Mouse (Mus musculus) G1E (cell line): ENCODE data around the gene Psmg1.
"Not testable (repeated sequence)": the region's sequence is repeated elsewhere in the genome, so short reads cannot be mapped to it uniquely, and the experiment has no call there.

Experiments used
- CTCF ChIP-seq: IDR thresholded peaks from 2 replicates; pipeline ENCODE4 v1.5.1; 2012; ENCODE audit warnings: low read depth, low read length, inconsistent platforms, mixed read lengths
- GATA1 ChIP-seq: IDR thresholded peaks from 2 replicates; pipeline ENCODE4 v1.6.1; 2012; ENCODE audit warnings: borderline replicate concordance, low read length, inconsistent platforms, mixed read lengths
- GATA2 ChIP-seq: IDR thresholded peaks from 2 replicates; pipeline ENCODE4 v1.6.1; 2012; ENCODE audit warnings: low read depth, low read length, inconsistent platforms, borderline replicate concordance
- POLR2AphosphoS5 ChIP-seq: IDR thresholded peaks from 2 replicates; pipeline ENCODE4 v1.6.1; 2012; ENCODE audit warnings: low read depth, low read length, inconsistent platforms; ENCODE audit not compliant: insufficient replicate concordance

GRCm38 (mm10) chr16:95961484-95961883 is 29.3 kb downstream of the Psmg1 start:
- TF ChIP-seq GATA1, POLR2AphosphoS5, CTCF, GATA2: not testable (repeated sequence)
